Mouse (Mus musculus): Measurements from ENCODE around the gene Mip.

GRCm38 (mm10) chr10:128240131-128240530 lies 14.5 kb downstream of the Mip start:
- TF ChIP-seq CHD2 (IDR thresholded peaks at IDR 0.05; ENCODE audit: low read depth, low read length) (no peak), MAFK (IDR thresholded peaks at IDR 0.05; ENCODE audit: insufficient read depth, low read depth, low read length) (no peak), ZNF384 (IDR thresholded peaks at IDR 0.05; ENCODE audit: low read depth, low read length) (no peak), ZC3H11A (IDR thresholded peaks at IDR 0.05; ENCODE audit: borderline replicate concordance, low read depth, low read length) (no peak), HCFC1 (IDR thresholded peaks at IDR 0.05; ENCODE audit: borderline replicate concordance, insufficient read depth, low read length) (no peak)

Measured in ES-E14 (cell line).